Mouse (Mus musculus) lung, embryonic 16.5 days (tissue): Measurements from ENCODE around the gene Gm1604a. TPM values are rescaled to one million over a fixed set of nuclear protein-coding genes. Genes with fewer than 3 reads are reported as not detected.
"Not testable (repeated sequence)": the region's sequence is repeated elsewhere in the genome, so short reads cannot be mapped to it uniquely, and the experiment has no call there.

ENCODE experiments used
- ATAC-seq: fragments of 200-750 bp; cut with Nextera tagmentation; 2 replicates; pipeline ENCODE4 v1.8.0; 2017; ENCODE audit warnings: low read depth, mild to moderate bottlenecking, moderate library complexity
- H3K27ac ChIP-seq: fragments of 300-500 bp; sonication (generic); 2 replicates; pipeline ENCODE4 v1.5.1; 2014; ENCODE audit warnings: mild to moderate bottlenecking, control low read depth, low read length
- H3K27me3 ChIP-seq: fragments of 300-500 bp; sonication (generic); 2 replicates; pipeline ENCODE4 v1.6.1; 2014; ENCODE audit warnings: low read depth, low read length, mixed read lengths; ENCODE audit not compliant: control insufficient read depth, insufficient read depth
- H3K36me3 ChIP-seq: fragments of 300-500 bp; sonication (generic); 2 replicates; pipeline ENCODE4 v1.6.1; 2014; ENCODE audit warnings: low read length; ENCODE audit not compliant: control insufficient read depth, insufficient read depth
- H3K4me1 ChIP-seq: fragments of 300-500 bp; sonication (generic); replicated peaks from 2 replicates; pipeline ENCODE4 v1.6.1; 2014; ENCODE audit warnings: low read length, mixed read lengths; ENCODE audit not compliant: control insufficient read depth, insufficient read depth
- H3K4me2 ChIP-seq: fragments of 300-500 bp; sonication (generic); 2 replicates; pipeline ENCODE4 v1.6.1; 2014; ENCODE audit warnings: low read depth, low read length, control low read depth
- H3K4me3 ChIP-seq: fragments of 300-500 bp; sonication (generic); 2 replicates; pipeline ENCODE4 v1.5.1; 2014; ENCODE audit warnings: mild to moderate bottlenecking, low read length, control low read depth
- H3K9ac ChIP-seq: fragments of 300-500 bp; sonication (generic); 2 replicates; pipeline ENCODE4 v1.6.1; 2014; ENCODE audit warnings: low read length, control low read depth
- H3K9me3 ChIP-seq: fragments of 300-500 bp; sonication (generic); 2 replicates; pipeline ENCODE4 v1.6.1; 2016; ENCODE audit warnings: low read length; ENCODE audit not compliant: control insufficient read depth
- WGBS: fragments of 180-500 bp; shearing (Covaris S2); extraction: QIAGEN DNeasy Blood & Tissue Kit; methylation state at CpG from one replicate; pipeline ENCODE4 v1.1.7; 2014; 5-methylcytosine and 5-hydroxymethylcytosine counted together
- polyA plus RNA-seq: library from polyadenylated mRNA; unstranded; fragments of >200 nt; fragmentation: Nextera tagmentation; extraction: Ambion mirVana; gene quantifications from 2 replicates; pipeline ENCODE4 v1.2.1, GENCODE M21; 2015

The Gm1604a gene
- polyA plus RNA-seq, 1 experiment from 2014 or later, result not detected

DNA sequence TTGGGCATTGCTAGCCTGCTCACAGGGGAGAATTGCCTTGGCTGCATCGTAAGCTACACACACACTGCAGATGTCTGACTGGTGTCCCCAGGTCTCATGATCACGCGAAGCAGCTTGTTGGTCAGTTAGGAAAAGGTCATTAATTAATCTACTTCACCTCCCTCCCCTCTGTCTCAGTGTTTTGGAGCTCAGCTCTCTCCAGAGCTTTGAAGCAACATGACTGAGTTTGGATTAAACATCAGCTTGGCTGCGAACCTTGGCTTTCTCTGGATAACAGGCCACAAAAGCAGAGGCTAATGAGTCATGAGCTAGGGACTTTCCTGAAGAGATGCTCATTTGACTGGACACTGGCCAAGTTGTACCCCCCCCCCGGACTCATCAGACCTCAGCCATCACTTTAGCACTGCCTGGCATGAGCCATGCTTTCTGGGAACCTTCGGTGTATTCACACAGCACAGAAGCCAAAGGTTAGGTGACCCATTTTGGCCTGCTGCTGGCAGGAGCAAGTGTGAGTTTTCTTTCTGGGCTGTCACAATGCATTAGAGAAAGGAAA, 5.3 kb downstream of the Gm1604a start:
- H3K4me1 ChIP-seq, ATAC-seq, H3K4me3 ChIP-seq, H3K36me3 ChIP-seq, H3K4me2 ChIP-seq, H3K9ac ChIP-seq, H3K27me3 ChIP-seq, H3K9me3 ChIP-seq, H3K27ac ChIP-seq: not testable (repeated sequence)
- 53% methylated on average over 3 of the region's 6 CpGs for WGBS

DNA sequence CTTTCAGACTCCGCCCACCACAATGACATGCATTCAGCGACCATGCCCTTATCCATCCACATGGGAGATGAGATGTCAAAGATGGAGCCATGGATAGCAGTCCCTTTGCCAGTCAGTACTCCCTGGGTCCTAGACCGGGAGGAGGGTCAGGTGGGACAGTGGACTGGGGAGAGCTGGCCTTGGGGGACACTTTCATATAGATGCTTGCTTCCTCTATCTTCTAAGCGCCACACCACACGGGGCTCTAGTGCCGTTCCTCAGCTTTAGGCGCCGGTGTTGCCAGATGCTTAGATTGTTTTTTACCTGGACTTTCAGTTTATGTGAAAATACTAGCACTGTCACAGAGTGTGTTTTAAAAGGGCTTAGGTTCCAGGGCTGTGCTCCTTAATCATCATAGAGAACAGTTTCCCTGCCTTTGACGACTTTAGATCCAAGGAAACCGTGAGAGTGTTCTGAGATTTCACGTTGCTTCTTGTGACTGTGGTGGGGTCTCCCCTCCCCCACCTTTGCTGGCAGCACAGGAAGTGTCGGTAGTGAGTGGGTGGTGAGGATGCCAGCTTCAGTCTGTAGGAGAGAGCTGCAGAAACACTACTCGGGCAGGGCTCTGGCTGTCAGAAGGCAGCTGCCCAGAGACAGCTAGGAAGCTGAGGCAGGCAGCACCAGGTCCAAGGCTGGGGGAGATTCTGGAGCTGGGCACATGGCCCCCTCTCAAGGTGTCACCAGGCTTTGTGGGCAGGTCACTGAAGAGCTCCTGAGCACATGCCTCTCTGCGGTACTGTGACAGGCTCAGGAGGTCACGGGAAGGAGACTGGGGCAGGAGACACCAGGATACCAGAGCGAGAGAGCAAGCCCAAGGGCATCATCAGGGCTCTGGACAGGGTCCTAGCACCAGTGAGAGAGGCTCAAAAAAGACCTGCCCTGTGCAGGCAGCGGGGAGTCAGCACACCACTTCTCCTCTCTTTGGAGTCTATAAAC, 8.1 kb downstream of the Gm1604a start:
- H3K27ac ChIP-seq, H3K9ac ChIP-seq, H3K27me3 ChIP-seq, H3K4me3 ChIP-seq, ATAC-seq, H3K4me1 ChIP-seq, H3K4me2 ChIP-seq, H3K9me3 ChIP-seq, H3K36me3 ChIP-seq: not testable (repeated sequence)
- 51% methylated on average over 2 of the region's 17 CpGs for WGBS

GRCm38 (mm10) chr17:7068997-7069539, 43.7 kb downstream of the Gm1604a start:
- H3K27me3 ChIP-seq, H3K4me3 ChIP-seq, H3K36me3 ChIP-seq, H3K4me1 ChIP-seq, ATAC-seq, H3K9ac ChIP-seq, H3K27ac ChIP-seq, H3K9me3 ChIP-seq, H3K4me2 ChIP-seq: not testable (repeated sequence)
- WGBS, result 66% methylated on average over 2 of the region's 4 CpGs

DNA sequence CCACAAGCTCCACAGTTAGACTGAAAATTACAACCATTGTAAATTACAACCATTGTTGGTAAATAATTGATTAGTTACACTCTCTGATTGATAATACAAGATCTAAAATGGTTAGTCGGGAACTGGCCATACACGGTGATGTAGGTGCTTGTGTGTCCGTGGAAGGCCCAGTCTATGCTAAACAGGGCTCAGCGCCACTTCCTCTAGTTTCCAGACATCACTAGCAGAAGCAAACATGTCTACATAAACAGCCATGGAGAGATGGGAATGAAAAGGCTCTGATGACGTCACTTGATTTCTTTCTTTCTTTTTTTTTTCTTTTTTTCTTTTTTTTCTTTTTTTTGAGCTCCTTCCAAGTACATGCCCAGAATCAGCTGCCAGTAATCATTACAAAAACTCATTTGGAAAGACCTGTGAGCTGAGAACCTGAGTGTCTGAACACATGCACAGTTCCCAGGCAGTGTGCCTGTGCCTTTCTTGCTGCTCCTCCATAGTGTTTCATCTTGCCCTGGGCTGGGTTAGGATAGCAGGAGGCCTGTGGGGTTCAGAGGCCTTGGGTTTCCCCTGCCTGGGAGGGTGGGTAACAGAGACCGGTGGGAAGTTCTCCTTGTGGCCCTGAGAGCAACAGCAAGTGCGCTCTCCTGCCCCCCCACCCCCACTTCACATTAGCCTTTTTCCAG, 44.3 kb downstream of the Gm1604a start:
- H3K36me3 ChIP-seq, H3K9me3 ChIP-seq, H3K4me1 ChIP-seq, ATAC-seq, H3K27ac ChIP-seq, H3K4me3 ChIP-seq, H3K27me3 ChIP-seq, H3K4me2 ChIP-seq, H3K9ac ChIP-seq: not testable (repeated sequence)
- 68% methylated on average over 4 of the region's 7 CpGs for WGBS

GRCm38 (mm10) chr17:7074494-7074893, 49.1 kb downstream of the Gm1604a start:
- WGBS, result 32% methylated on average over 3 of the region's 3 CpGs
- H3K27me3 ChIP-seq, H3K36me3 ChIP-seq, H3K27ac ChIP-seq, H3K4me2 ChIP-seq, H3K9me3 ChIP-seq, H3K9ac ChIP-seq, H3K4me3 ChIP-seq, H3K4me1 ChIP-seq: not testable (repeated sequence)
- 0 out of 2 replicates have a peak, but pooled peaks have one; percentile 51 for ATAC-seq

GRCm38 (mm10) chr17:7075519-7075918, 50.2 kb downstream of the Gm1604a start:
- not testable (repeated sequence) for H3K9ac ChIP-seq, ATAC-seq, H3K27me3 ChIP-seq, H3K4me3 ChIP-seq, H3K4me2 ChIP-seq, H3K27ac ChIP-seq, H3K36me3 ChIP-seq, H3K4me1 ChIP-seq, H3K9me3 ChIP-seq
- WGBS, result 81% methylated on average over 5 of the region's 6 CpGs

GRCm38 (mm10) chr17:7079558-7079957, 54.2 kb downstream of the Gm1604a start:
- ATAC-seq, H3K36me3 ChIP-seq, H3K4me3 ChIP-seq, H3K9me3 ChIP-seq, H3K4me1 ChIP-seq, H3K9ac ChIP-seq, H3K4me2 ChIP-seq, H3K27ac ChIP-seq, H3K27me3 ChIP-seq: not testable (repeated sequence)
- 6% methylated on average over 1 of the region's 4 CpGs for WGBS

DNA sequence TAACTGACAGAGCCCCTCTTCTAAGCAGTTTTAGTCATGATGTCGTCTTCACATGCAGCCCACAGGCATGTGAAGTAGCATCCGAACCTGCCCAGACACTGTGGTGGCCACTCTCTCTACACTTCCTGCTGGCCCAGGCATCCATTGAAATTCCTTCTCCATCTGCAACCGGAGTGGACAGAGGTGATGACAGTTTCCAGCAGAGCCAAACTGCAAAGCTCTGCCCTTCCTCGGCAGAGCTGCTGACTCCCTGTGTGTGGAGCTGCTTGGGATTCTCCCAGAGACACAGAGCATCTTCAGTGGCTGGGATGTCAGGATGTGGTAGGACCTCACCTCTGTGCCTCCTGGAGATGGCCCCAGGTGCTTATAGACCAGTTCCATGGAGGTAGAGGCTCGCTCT, 59.2 kb downstream of the Gm1604a start:
- no CpG with 5 or more reads among the region's 5 CpGs for WGBS
- ATAC-seq, H3K36me3 ChIP-seq: not testable (repeated sequence)

More for the DNA sequence above, 59.2 kb downstream of the Gm1604a start:
- H3K27ac ChIP-seq, H3K4me3 ChIP-seq, H3K9ac ChIP-seq, H3K9me3 ChIP-seq, H3K4me1 ChIP-seq, H3K4me2 ChIP-seq, H3K27me3 ChIP-seq: not testable (repeated sequence)
